Mouse (Mus musculus) intestine, embryonic 14.5 days (tissue): ENCODE measurements at regions not wholly inside any gene's neighbourhood (a gene's known extent, or its start where the extent isn't known, plus 50 kb on each side); places are given as distances from the start of the nearest gene placed in this dataset.

Source experiments
- ATAC-seq: fragments of 200-750 bp; cut with Nextera tagmentation; replicated peaks from 2 replicates; pipeline ENCODE4 v1.8.0; 2017; ENCODE audit warnings: low read depth, moderate number of reproducible peaks, moderate TSS enrichment, moderate library complexity; ENCODE audit not compliant: low FRiP score, low TSS enrichment
- DNase-seq: peaks from one replicate; pipeline ENCODE4 v3.0.0-alpha.2; 2018; ENCODE audit warnings: low spot score
- H3K27ac ChIP-seq: fragments of 300-500 bp; sonication (generic); 2 replicates; pipeline ENCODE4 v1.5.1; 2014; ENCODE audit warnings: low read depth, mild to moderate bottlenecking, control low read depth
- H3K27me3 ChIP-seq: fragments of 300-500 bp; sonication (generic); replicated peaks from 2 replicates; pipeline ENCODE4 v1.6.1; 2014; ENCODE audit warnings: low read length, control low read depth; ENCODE audit not compliant: control insufficient read depth, insufficient read depth
- H3K36me3 ChIP-seq: fragments of 300-500 bp; sonication (generic); 2 replicates; pipeline ENCODE4 v1.6.1; 2014; ENCODE audit warnings: low read length, control low read depth; ENCODE audit not compliant: control insufficient read depth, insufficient read depth
- H3K4me1 ChIP-seq: fragments of 300-500 bp; sonication (generic); replicated peaks from 2 replicates; pipeline ENCODE4 v1.6.1; 2014; ENCODE audit warnings: low read length, control low read depth, mixed read lengths; ENCODE audit not compliant: control insufficient read depth, insufficient read depth
- H3K4me2 ChIP-seq: fragments of 300-500 bp; sonication (generic); 2 replicates; pipeline ENCODE4 v1.6.1; 2014; ENCODE audit warnings: low read length
- H3K4me3 ChIP-seq: fragments of 300-500 bp; sonication (generic); 2 replicates; pipeline ENCODE4 v1.5.1; 2014; ENCODE audit warnings: low read depth, low read length, control low read depth, mixed read lengths
- H3K9ac ChIP-seq: fragments of 300-500 bp; sonication (generic); 2 replicates; pipeline ENCODE4 v1.6.1; 2014; ENCODE audit warnings: mild to moderate bottlenecking, low read length
- H3K9me3 ChIP-seq: fragments of 300-500 bp; sonication (generic); 2 replicates; pipeline ENCODE4 v1.6.1; 2016; ENCODE audit warnings: low read length, control low read depth; ENCODE audit not compliant: control insufficient read depth
- WGBS: fragments of 180-500 bp; shearing (Covaris S2); extraction: QIAGEN DNeasy Blood & Tissue Kit; methylation state at CpG from one replicate; pipeline ENCODE4 v1.1.7; 2014; 5-methylcytosine and 5-hydroxymethylcytosine counted together

- H3K4me1 ChIP-seq: peaks cover 7% of the 10 kb centered on the region; the same call in 1 of the 2 replicates
- H3K27me3 ChIP-seq: no peaks in the 10 kb centered on the region
- WGBS: 91% methylated on average over 9 of the region's 9 CpGs
- no peaks in the 10 kb centered on the region for H3K9me3 ChIP-seq
- H3K4me3 ChIP-seq: no peak overlapping the region
- no peak overlapping the region for H3K27ac ChIP-seq
- no peak overlapping the region for H3K4me2 ChIP-seq
- H3K9ac ChIP-seq: no peak overlapping the region
- ATAC-seq (no peak), DNase-seq (no peak)
- H3K36me3 ChIP-seq: no peaks in the 10 kb centered on the region
Observed at GRCm38 (mm10) chr1:143918146-143918774, 85.7 kb downstream of the Rgs2 start.

GRCm38 (mm10) chr1:143917623-143918022 lies 86.3 kb downstream of the Rgs2 start:
- peak overlapping the region; percentile 19; the same call in 1 of the 2 replicates for H3K27ac ChIP-seq

GRCm38 (mm10) chr1:143916587-143916986 lies 87.4 kb downstream of the Rgs2 start:
- DNase-seq: no peak
- ATAC-seq: no peak
- H3K36me3 ChIP-seq: no peaks in the 10 kb centered on the region
- no peak overlapping the region for H3K9ac ChIP-seq
- 55% methylated on average over 9 of the region's 9 CpGs for WGBS
- H3K4me1 ChIP-seq: peaks cover 7% of the 10 kb centered on the region; the same call in 1 of the 2 replicates
- no peak overlapping the region for H3K4me2 ChIP-seq
- no peaks in the 10 kb centered on the region for H3K9me3 ChIP-seq
- H3K27ac ChIP-seq: no peak overlapping the region
- no peaks in the 10 kb centered on the region for H3K27me3 ChIP-seq
- H3K4me3 ChIP-seq: no peak overlapping the region

More at GRCm38 (mm10) chr1:143917623-143918022, 86.3 kb downstream of the Rgs2 start:
- H3K27me3 ChIP-seq: no peaks in the 10 kb centered on the region
- H3K9ac ChIP-seq: no peak overlapping the region
- no peaks in the 10 kb centered on the region for H3K36me3 ChIP-seq
- DNase-seq (no peak), ATAC-seq (no peak)
- WGBS: 40% methylated on average over 5 of the region's 5 CpGs
- no peak overlapping the region for H3K4me3 ChIP-seq
- H3K4me2 ChIP-seq: no peak overlapping the region
- no peaks in the 10 kb centered on the region for H3K9me3 ChIP-seq
- H3K4me1 ChIP-seq: peaks cover 7% of the 10 kb centered on the region; the same call in 1 of the 2 replicates

- Histone ChIP-seq H3K4me1 (peaks cover 3% of the 10 kb centered on the region; the same call in 1 of the 2 replicates), H3K9me3 (no peaks in the 10 kb centered on the region), H3K27me3 (no peaks in the 10 kb centered on the region), H3K4me3 (no peak overlapping the region), H3K4me2 (no peak overlapping the region), H3K36me3 (no peaks in the 10 kb centered on the region), H3K27ac (no peak overlapping the region), H3K9ac (no peak overlapping the region)
- no peak for ATAC-seq
- 63% methylated on average over 3 of the region's 3 CpGs for WGBS
- DNase-seq: no peak
Observed at GRCm38 (mm10) chr1:143912586-143912985, 91.4 kb downstream of the Rgs2 start.

- Histone ChIP-seq H3K36me3 (no peaks in the 10 kb centered on the region), H3K27ac (no peak overlapping the region), H3K27me3 (no peaks in the 10 kb centered on the region), H3K4me2 (no peak overlapping the region), H3K4me3 (no peak overlapping the region), H3K9me3 (no peaks in the 10 kb centered on the region), H3K9ac (no peak overlapping the region), H3K4me1 (no peaks in the 10 kb centered on the region)
- ATAC-seq (no peak), DNase-seq (no peak)
- 59% methylated on average over 3 of the region's 3 CpGs for WGBS
Observed at GRCm38 (mm10) chr1:143911230-143911629, 92.7 kb downstream of the Rgs2 start.

GRCm38 (mm10) chr1:143910530-143910929 lies 93.4 kb downstream of the Rgs2 start:
- Histone ChIP-seq H3K9me3 (no peaks in the 10 kb centered on the region), H3K27ac (no peak overlapping the region), H3K27me3 (no peaks in the 10 kb centered on the region), H3K4me1 (no peaks in the 10 kb centered on the region), H3K4me2 (no peak overlapping the region), H3K9ac (no peak overlapping the region), H3K4me3 (no peak overlapping the region), H3K36me3 (no peaks in the 10 kb centered on the region)
- DNase-seq (no peak), ATAC-seq (no peak)

- Histone ChIP-seq H3K27me3 (no peaks in the 10 kb centered on the region), H3K36me3 (no peaks in the 10 kb centered on the region), H3K27ac (no peak overlapping the region), H3K9ac (no peak overlapping the region), H3K9me3 (no peaks in the 10 kb centered on the region), H3K4me3 (no peak overlapping the region), H3K4me2 (no peak overlapping the region), H3K4me1 (no peaks in the 10 kb centered on the region)
- WGBS: 74% methylated on average over 6 of the region's 6 CpGs
- ATAC-seq: no peak
- DNase-seq: no peak
Observed at GRCm38 (mm10) chr1:143907312-143907711, 96.6 kb downstream of the Rgs2 start.

GRCm38 (mm10) chr1:143906881-143907280 lies 97.1 kb downstream of the Rgs2 start:
- no peak for ATAC-seq
- Histone ChIP-seq H3K4me2 (no peak overlapping the region), H3K36me3 (no peaks in the 10 kb centered on the region)

GRCm38 (mm10) chr1:143903985-143904384 lies 100.0 kb downstream of the Rgs2 start:
- no peak for DNase-seq
- Histone ChIP-seq H3K9me3 (no peaks in the 10 kb centered on the region), H3K4me1 (no peaks in the 10 kb centered on the region), H3K4me2 (no peak overlapping the region), H3K27me3 (no peaks in the 10 kb centered on the region), H3K27ac (no peak overlapping the region), H3K9ac (no peak overlapping the region), H3K4me3 (no peak overlapping the region), H3K36me3 (no peaks in the 10 kb centered on the region)
- WGBS: 80% methylated on average over 3 of the region's 3 CpGs
- no peak for ATAC-seq

More at GRCm38 (mm10) chr1:143906881-143907280, 97.1 kb downstream of the Rgs2 start:
- Histone ChIP-seq H3K4me1 (no peaks in the 10 kb centered on the region), H3K9me3 (no peaks in the 10 kb centered on the region), H3K9ac (no peak overlapping the region), H3K4me3 (no peak overlapping the region), H3K27me3 (no peaks in the 10 kb centered on the region), H3K27ac (no peak overlapping the region)
- DNase-seq: no peak
